In genomic region chr14:58815616-58816539, GRCm38 (mm10) we compare ENCODE assay signal across 15 mouse cellular contexts.
A peak's percentile ranks its signal among the peaks of the same experiment; 100 is the strongest.
DNase-seq lines count a peak whose midpoint lies in the region; ATAC-seq and TF ChIP-seq lines count a peak whose summit lies in the region.
"Had no signal": no experiment of that assay in that cellular context is flagged by ENCODE, and none has a peak within 500 bp of the region (broad histone marks: within the 10 kb centered on the region; RNA-seq: fewer than 3 reads in every experiment).

No protein-coding gene starts in this region.

- H3K9ac ChIP-seq in forebrain, postnatal 0 days = no peak overlapping the region
- H3K9ac ChIP-seq: heart, embryonic 12.5 days; limb, embryonic 15.5 days; liver, postnatal 0 days had no signal

- intact Hi-C loops in heart, postnatal 36 days (cut with DNase I) = loop anchor here (10.0 kb wide), 1 partner anchor 1071 kb away; the partner anchor contains the start of gene Gm49361
- intact Hi-C loops in left cerebral cortex, postnatal 4 days (cut with DNase I) = no loop called here

- H3K4me3 ChIP-seq in forebrain, postnatal 0 days (ENCODE audit: low read depth, low read length) = no peak overlapping the region
- H3K4me3 ChIP-seq: heart, embryonic 12.5 days; limb, embryonic 15.5 days had no signal

- H3K4me2 ChIP-seq in forebrain, postnatal 0 days (ENCODE audit: low read depth) = no peak overlapping the region
- H3K4me2 ChIP-seq: heart, embryonic 12.5 days; limb, embryonic 15.5 days had no signal

- TF ChIP-seq POLR2A in brain, embryonic 14.5 days (IDR thresholded peaks at IDR 0.05; ENCODE audit: borderline replicate concordance, extremely low read depth, insufficient read depth, insufficient read length, poor library complexity, severe bottlenecking) = no peak

- H3K36me3 ChIP-seq in forebrain, postnatal 0 days (ENCODE audit: insufficient read depth) = no peaks in the 10 kb centered on the region
- H3K36me3 ChIP-seq: heart, embryonic 12.5 days; limb, embryonic 15.5 days had no signal

- ATAC-seq in forebrain, postnatal 0 days = peak; percentile 85
- ATAC-seq: CD4-positive, CD25-positive, alpha-beta regulatory T cell, adult 4 months; intestine, postnatal 0 days; liver, postnatal 0 days; midbrain, embryonic 16.5 days had no signal

- no peaks in the 10 kb centered on the region for H3K27me3 ChIP-seq in forebrain, postnatal 0 days (ENCODE audit: insufficient read depth, low read length)
- H3K27me3 ChIP-seq: heart, embryonic 12.5 days; limb, embryonic 15.5 days had no signal

- H3K4me1 ChIP-seq in forebrain, postnatal 0 days (ENCODE audit: insufficient read depth) = 0 out of 2 replicates have a peak, but pooled peaks cover 4% of the 10 kb centered on the region
- H3K4me1 ChIP-seq: limb, embryonic 15.5 days had no signal

- peak overlapping the region; percentile 21; the same call in 1 of the 2 replicates for H3K27ac ChIP-seq in forebrain, postnatal 0 days (ENCODE audit: low read depth, low read length)
- H3K27ac ChIP-seq: limb, embryonic 15.5 days had no signal

- H3K9me3 ChIP-seq in forebrain, postnatal 0 days (ENCODE audit: low read length) = no peaks in the 10 kb centered on the region
- H3K9me3 ChIP-seq: heart, embryonic 12.5 days; limb, embryonic 15.5 days had no signal

- no peak for TF ChIP-seq CTCF in brain, embryonic 14.5 days (IDR thresholded peaks at IDR 0.05; ENCODE audit: borderline replicate concordance, extremely low read depth, insufficient read depth, insufficient read length)
- TF ChIP-seq CTCF in forebrain, postnatal 0 days (IDR thresholded peaks at IDR 0.05; ENCODE audit: low read depth) = peak; percentile 30; the same call in 1 of the 2 replicates

- WGBS in forebrain, postnatal 0 days = 48% methylated on average over 11 of the region's 11 CpGs

- peak; percentile 81 for DNase-seq in heart, adult 11 months
- no peak for DNase-seq in heart, postnatal 36 days
- peak; percentile 31 for DNase-seq in left cerebral cortex, postnatal 4 days
- no peak for DNase-seq in left cerebral cortex, adult 11 months (ENCODE audit: low spot score)
- DNase-seq in brain, embryonic 14.5 days (ENCODE audit: low read depth) = peak; percentile 60
- DNase-seq in forebrain, postnatal 0 days = peak; percentile 70
- DNase-seq in kidney, adult 8-10 months = no peak
- DNase-seq: adrenal gland, postnatal 10 days; gastrocnemius, postnatal 14 days; liver, postnatal 0 days had no signal

Comparison
In these comparisons a context has a peak if more than half of its experiments do, and no peak if none do; other contexts are left out.
1. DNase-seq: peak in heart, adult 11 months (single experiment), left cerebral cortex, postnatal 4 days (single experiment), brain, embryonic 14.5 days (single experiment) and forebrain, postnatal 0 days (single experiment); none in heart, postnatal 36 days (0 of 2), left cerebral cortex, adult 11 months (single experiment) and kidney, adult 8-10 months (0 of 2).